Mouse (Mus musculus): ENCODE data around the gene Pcdh15. TPM values are rescaled to one million over a fixed set of nuclear protein-coding genes. Genes with fewer than 3 reads are reported as not detected.

The Pcdh15 gene
- polyA plus RNA-seq, 1 experiment = not detected

DNA sequence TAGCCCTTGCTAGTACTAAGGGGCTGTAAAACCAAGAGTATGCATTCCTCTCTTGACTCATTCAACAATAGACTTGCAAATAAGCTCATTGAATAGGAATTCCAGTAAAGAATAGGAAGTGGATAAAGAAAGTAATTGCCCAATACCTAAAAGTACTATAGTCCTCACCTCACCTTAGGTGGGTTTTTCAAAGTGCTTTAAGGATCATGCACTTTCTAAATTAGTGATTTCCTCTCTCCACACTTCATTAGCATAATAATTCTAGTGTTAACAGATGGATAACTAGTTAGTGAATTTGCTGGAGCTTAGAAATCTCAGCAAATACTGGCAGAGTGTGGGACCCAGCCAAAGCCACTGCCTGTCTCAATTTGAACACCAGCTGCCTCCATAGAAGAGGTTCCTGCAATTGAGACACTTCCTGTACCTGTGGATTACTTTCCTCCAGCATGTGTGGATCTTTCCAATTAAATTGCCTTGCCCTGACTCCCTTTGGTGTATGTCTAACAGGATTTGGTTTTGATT is 797.0 kb downstream of the Pcdh15 start:
- peaks cover 10% of the 10 kb centered on the region; the same call in 1 of the 2 replicates for H3K9me3 ChIP-seq (ENCODE audit: control insufficient read depth, low read length)
- H3K4me1 ChIP-seq (ENCODE audit: control insufficient read depth) = no peaks in the 10 kb centered on the region
- H3K4me3 ChIP-seq (replicated peaks) = no peak overlapping the region
- no peaks in the 10 kb centered on the region for H3K36me3 ChIP-seq (ENCODE audit: control insufficient read depth)
- TF ChIP-seq TAL1 (IDR thresholded peaks at IDR 0.05; ENCODE audit: low read length) = no peak
- no peak for TF ChIP-seq GATA1 (IDR thresholded peaks at IDR 0.05; ENCODE audit: low read length)
- no peaks in the 10 kb centered on the region for H3K27me3 ChIP-seq (ENCODE audit: control insufficient read depth)

DNA sequence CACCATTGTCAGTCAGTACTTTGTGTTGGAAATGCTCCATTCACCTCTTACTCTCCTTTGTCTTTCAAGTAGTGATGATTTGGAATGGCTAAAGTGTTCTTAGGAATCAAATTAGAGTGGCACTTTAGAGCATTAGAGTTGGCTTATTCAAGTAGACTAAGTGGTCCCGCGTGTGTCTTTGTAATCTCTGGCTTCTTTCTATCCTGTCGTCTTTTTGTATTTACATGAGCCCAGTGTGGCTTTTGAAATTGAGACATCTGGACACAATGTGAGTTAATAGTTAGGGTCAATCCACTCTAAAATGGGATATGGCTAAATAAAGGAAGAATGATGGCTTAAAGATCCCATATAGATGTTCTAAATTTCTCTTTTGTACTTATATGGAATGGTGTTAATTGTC is 800.0 kb downstream of the Pcdh15 start:
- H3K4me1 ChIP-seq (ENCODE audit: control insufficient read depth) = no peaks in the 10 kb centered on the region
- H3K36me3 ChIP-seq (ENCODE audit: control insufficient read depth) = no peaks in the 10 kb centered on the region
- H3K27me3 ChIP-seq (ENCODE audit: control insufficient read depth) = no peaks in the 10 kb centered on the region
- peaks cover 7% of the 10 kb centered on the region for H3K9me3 ChIP-seq (ENCODE audit: control insufficient read depth, low read length)
- no peak for TF ChIP-seq GATA1 (IDR thresholded peaks at IDR 0.05; ENCODE audit: low read length)
- TF ChIP-seq TAL1 (IDR thresholded peaks at IDR 0.05; ENCODE audit: low read length) = no peak
- no peak overlapping the region for H3K4me3 ChIP-seq (replicated peaks)

DNA sequence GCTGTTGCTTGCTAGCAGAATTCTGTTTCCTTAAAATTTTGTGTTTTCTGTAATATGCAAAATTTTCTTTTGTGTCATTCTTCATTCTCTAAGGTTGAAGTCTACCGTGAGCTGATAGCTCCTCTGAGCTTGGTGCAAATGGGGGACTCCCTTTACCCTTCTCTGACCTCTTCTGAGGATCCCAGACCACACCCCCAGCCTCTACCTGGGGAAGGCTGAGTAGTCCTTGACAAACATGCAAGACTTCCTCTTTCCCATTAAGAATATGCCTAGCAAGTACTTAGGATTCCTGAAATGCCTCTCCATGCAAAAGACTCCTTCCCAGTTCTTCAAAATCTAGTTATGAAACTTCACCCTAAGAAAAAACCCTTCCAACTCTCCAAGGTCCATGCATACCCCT is 808.5 kb downstream of the Pcdh15 start:
- H3K4me3 ChIP-seq (replicated peaks) = no peak overlapping the region
- TF ChIP-seq TAL1 (IDR thresholded peaks at IDR 0.05; ENCODE audit: low read length) (no peak), GATA1 (IDR thresholded peaks at IDR 0.05; ENCODE audit: low read length) (no peak)
- no peaks in the 10 kb centered on the region for H3K4me1 ChIP-seq (ENCODE audit: control insufficient read depth)
- peaks cover 6% of the 10 kb centered on the region for H3K9me3 ChIP-seq (ENCODE audit: control insufficient read depth, low read length)
- no peaks in the 10 kb centered on the region for H3K27me3 ChIP-seq (ENCODE audit: control insufficient read depth)
- no peaks in the 10 kb centered on the region for H3K36me3 ChIP-seq (ENCODE audit: control insufficient read depth)

DNA sequence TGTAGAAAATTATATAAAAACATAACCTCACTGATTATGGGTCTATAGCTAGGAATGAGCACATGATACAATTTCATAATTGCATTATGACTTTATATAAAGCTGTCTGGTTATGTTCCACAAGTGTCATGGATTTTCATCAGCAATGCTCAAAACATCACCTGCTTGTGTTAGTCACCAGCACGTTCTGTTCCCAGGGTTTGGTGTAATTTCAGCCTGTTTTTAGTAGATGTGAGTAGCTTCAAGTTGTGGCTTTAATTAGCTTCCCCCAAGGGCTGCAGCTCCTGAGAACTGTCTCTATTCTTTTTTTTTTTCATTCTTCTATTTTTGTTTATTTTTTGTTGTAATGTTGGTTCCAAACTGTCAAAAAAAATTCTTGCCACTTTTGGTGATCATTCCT is 809.4 kb downstream of the Pcdh15 start:
- H3K4me1 ChIP-seq (ENCODE audit: control insufficient read depth) = no peaks in the 10 kb centered on the region
- H3K27me3 ChIP-seq (ENCODE audit: control insufficient read depth) = no peaks in the 10 kb centered on the region
- no peak overlapping the region for H3K4me3 ChIP-seq (replicated peaks)
- no peaks in the 10 kb centered on the region for H3K36me3 ChIP-seq (ENCODE audit: control insufficient read depth)
- H3K9me3 ChIP-seq (ENCODE audit: control insufficient read depth, low read length) = peaks cover 2% of the 10 kb centered on the region
- no peak for TF ChIP-seq GATA1 (IDR thresholded peaks at IDR 0.05; ENCODE audit: low read length)

DNA sequence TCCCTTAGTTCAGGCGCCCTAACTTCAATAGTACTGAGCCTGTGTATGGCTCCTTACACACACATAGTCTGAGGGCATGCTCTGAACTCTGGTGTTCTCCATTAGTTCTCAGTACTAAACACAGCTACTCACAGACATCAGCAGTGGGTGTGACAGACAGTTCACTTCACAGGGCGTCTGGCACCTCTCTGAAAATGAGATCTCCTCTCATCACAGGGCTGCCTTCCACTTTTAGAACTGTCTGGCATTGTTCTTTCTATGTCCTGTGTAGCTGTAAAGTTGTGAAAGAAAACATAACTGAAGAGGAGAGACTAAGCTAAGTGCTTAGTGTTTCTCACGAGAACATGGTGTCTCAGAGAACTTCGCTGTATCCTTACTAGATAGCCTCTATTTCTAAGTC is 816.0 kb downstream of the Pcdh15 start:
- no peaks in the 10 kb centered on the region for H3K4me1 ChIP-seq (ENCODE audit: control insufficient read depth)
- no peaks in the 10 kb centered on the region for H3K36me3 ChIP-seq (ENCODE audit: control insufficient read depth)
- H3K4me3 ChIP-seq (replicated peaks) = no peak overlapping the region
- no peak for TF ChIP-seq TAL1 (IDR thresholded peaks at IDR 0.05; ENCODE audit: low read length)
- no peak for TF ChIP-seq GATA1 (IDR thresholded peaks at IDR 0.05; ENCODE audit: low read length)
- H3K9me3 ChIP-seq (ENCODE audit: control insufficient read depth, low read length) = peaks cover 2% of the 10 kb centered on the region; the same call in 1 of the 2 replicates
- H3K27me3 ChIP-seq (ENCODE audit: control insufficient read depth) = no peaks in the 10 kb centered on the region

DNA sequence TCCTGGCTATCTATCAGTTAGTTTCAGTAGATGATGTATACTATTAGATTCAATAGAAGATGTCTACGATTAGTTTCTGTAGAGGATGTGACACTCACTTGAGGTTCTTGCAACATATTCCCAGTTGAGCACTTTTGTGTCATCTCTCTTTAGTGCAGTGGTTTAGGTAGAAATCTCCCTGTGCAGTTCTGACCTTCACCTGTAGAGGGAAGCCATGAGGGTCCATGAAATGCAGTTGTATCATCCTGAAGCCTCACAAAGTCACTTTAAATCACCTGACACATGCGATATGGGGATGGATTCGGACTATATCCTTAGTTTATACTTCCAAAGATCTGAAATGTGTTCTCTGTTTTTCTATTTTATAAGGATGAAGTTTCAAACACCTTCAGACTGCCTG is 822.4 kb downstream of the Pcdh15 start:
- Histone ChIP-seq H3K36me3 (ENCODE audit: control insufficient read depth) (no peaks in the 10 kb centered on the region), H3K27me3 (ENCODE audit: control insufficient read depth) (no peaks in the 10 kb centered on the region), H3K4me1 (ENCODE audit: control insufficient read depth) (no peaks in the 10 kb centered on the region), H3K9me3 (ENCODE audit: control insufficient read depth, low read length) (no peaks in the 10 kb centered on the region), H3K4me3 (replicated peaks) (no peak overlapping the region)
- TF ChIP-seq TAL1 (IDR thresholded peaks at IDR 0.05; ENCODE audit: low read length) = no peak
- no peak for TF ChIP-seq GATA1 (IDR thresholded peaks at IDR 0.05; ENCODE audit: low read length)

DNA sequence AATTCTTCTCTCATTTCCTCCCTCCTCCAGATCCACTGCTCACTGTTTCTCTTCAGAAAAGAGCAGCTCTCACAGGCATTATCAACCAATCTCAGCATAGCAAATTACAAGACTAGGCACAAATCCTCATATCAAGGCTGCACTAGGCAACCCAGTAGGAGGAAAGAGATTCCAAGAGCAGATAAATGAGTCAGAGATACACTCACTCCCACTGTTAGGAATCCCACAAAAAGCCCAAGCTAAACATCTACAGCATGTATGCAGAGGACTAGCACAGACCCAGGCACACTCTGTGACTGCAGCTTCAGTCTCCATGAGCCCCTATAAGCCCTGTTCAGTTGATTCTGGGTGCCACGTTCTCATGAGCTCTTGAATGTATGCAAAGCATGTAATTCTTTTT is 829.5 kb downstream of the Pcdh15 start:
- Histone ChIP-seq H3K4me3 (replicated peaks) (no peak overlapping the region), H3K9me3 (ENCODE audit: control insufficient read depth, low read length) (peaks cover 8% of the 10 kb centered on the region), H3K27me3 (ENCODE audit: control insufficient read depth) (no peaks in the 10 kb centered on the region), H3K4me1 (ENCODE audit: control insufficient read depth) (no peaks in the 10 kb centered on the region), H3K36me3 (ENCODE audit: control insufficient read depth) (no peaks in the 10 kb centered on the region)
- TF ChIP-seq GATA1 (IDR thresholded peaks at IDR 0.05; ENCODE audit: low read length) (no peak), TAL1 (IDR thresholded peaks at IDR 0.05; ENCODE audit: low read length) (no peak)

DNA sequence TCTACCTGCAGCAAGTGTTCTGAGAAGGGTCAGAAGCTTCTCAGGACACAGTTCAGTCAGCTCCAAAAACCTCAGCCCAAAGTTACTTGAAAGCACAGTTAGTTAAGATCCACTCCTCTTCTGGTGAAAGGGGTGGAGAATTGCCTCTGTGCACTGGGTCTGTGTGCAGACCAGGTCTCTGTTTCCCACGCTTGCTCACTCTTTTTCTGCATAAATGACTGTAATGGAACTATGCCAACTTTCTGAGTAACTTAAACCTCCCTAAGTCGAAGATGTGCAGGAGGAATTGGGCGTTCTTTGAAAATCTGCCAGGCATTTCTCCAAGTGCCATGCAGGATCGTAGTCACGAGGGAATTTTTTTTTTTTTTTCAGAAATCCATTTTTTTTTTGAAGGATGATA is 830.6 kb downstream of the Pcdh15 start:
- peaks cover 8% of the 10 kb centered on the region for H3K9me3 ChIP-seq (ENCODE audit: control insufficient read depth, low read length)
- no peaks in the 10 kb centered on the region for H3K4me1 ChIP-seq (ENCODE audit: control insufficient read depth)
- no peaks in the 10 kb centered on the region for H3K36me3 ChIP-seq (ENCODE audit: control insufficient read depth)
- no peak for TF ChIP-seq TAL1 (IDR thresholded peaks at IDR 0.05; ENCODE audit: low read length)
- no peak overlapping the region for H3K4me3 ChIP-seq (replicated peaks)
- no peaks in the 10 kb centered on the region for H3K27me3 ChIP-seq (ENCODE audit: control insufficient read depth)

DNA sequence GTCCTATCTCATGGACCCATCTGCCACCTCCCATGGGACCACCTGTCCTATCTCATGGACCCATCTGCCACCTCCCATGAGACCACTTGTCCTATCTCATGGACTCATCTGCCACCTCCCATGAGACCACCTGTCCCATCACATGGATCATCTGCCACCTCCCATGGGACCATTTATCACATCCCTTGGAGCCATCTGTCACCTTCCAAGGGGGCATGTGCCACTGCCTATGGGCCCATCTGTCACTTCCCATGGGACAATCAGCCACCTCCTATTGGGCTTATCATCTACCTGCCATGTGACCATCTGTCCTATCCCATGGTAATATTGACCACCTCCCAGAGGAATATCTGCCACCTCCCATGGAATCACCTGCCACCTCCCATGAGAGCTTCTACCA is 832.0 kb downstream of the Pcdh15 start:
- TF ChIP-seq GATA1 (IDR thresholded peaks at IDR 0.05; ENCODE audit: low read length) = no peak
- no peak for TF ChIP-seq TAL1 (IDR thresholded peaks at IDR 0.05; ENCODE audit: low read length)

DNA sequence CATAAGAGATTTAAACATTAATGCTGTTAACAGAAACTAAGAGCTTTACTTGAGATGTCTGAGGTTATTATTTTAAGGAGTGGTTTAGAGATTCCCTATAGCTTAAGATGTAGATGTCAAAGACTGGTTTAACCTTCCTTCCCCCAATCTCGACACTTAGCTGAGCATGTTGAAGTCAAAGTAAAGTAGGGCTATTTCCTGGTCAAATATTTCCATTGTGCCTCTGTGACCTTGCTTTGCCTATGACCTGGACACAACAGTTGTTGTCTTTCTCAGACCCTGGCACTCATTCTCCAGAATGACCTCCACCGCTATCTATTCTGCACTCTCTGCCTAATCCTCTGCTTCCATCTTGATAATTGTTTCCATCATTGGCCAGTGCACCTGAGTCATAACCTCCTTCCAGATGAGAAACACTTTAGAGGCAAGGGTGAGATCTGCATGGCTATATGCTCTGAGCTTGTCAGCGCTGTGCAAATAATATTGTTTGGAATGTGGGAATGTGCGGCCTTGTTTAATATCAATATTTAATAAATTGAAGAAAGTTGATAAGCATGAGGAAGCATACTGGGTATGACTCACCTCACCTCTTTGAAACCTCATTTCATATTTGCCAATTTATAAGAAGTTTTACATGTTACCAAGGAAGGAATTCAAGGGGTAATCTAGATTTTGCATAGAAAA is 833.0 kb downstream of the Pcdh15 start:
- Histone ChIP-seq H3K4me3 (replicated peaks) (no peak overlapping the region), H3K36me3 (ENCODE audit: control insufficient read depth) (no peaks in the 10 kb centered on the region), H3K27me3 (ENCODE audit: control insufficient read depth) (no peaks in the 10 kb centered on the region), H3K9me3 (ENCODE audit: control insufficient read depth, low read length) (peaks cover 8% of the 10 kb centered on the region), H3K4me1 (ENCODE audit: control insufficient read depth) (no peaks in the 10 kb centered on the region)
- TF ChIP-seq TAL1 (IDR thresholded peaks at IDR 0.05; ENCODE audit: low read length) = no peak
- no peak for TF ChIP-seq GATA1 (IDR thresholded peaks at IDR 0.05; ENCODE audit: low read length)

More for the DNA sequence above, 832.0 kb downstream of the Pcdh15 start:
- H3K4me3 ChIP-seq (replicated peaks) = no peak overlapping the region
- H3K4me1 ChIP-seq (ENCODE audit: control insufficient read depth) = no peaks in the 10 kb centered on the region
- no peaks in the 10 kb centered on the region for H3K27me3 ChIP-seq (ENCODE audit: control insufficient read depth)
- peaks cover 8% of the 10 kb centered on the region for H3K9me3 ChIP-seq (ENCODE audit: control insufficient read depth, low read length)
- no peaks in the 10 kb centered on the region for H3K36me3 ChIP-seq (ENCODE audit: control insufficient read depth)
